Mouse (Mus musculus): ENCODE data around the gene Csmd2.

GRCm38 (mm10) chr4:128153144-128153543 is 165.5 kb downstream of the Csmd2 start:
- TF ChIP-seq POLR2A (IDR thresholded peaks at IDR 0.05; ENCODE audit: borderline replicate concordance, extremely low read depth, low read depth, low read length) (no peak), CTCF (IDR thresholded peaks at IDR 0.05; ENCODE audit: insufficient read depth, low read length) (no peak)

All from lung, adult 2 months (tissue).